Mouse (Mus musculus): ENCODE data around the gene Selenom. TPM values are rescaled to one million over a fixed set of nuclear protein-coding genes. Genes with fewer than 3 reads are reported as not detected.

Gene Selenom
- polyA plus RNA-seq, 1 experiment = 19.6 TPM

DNA sequence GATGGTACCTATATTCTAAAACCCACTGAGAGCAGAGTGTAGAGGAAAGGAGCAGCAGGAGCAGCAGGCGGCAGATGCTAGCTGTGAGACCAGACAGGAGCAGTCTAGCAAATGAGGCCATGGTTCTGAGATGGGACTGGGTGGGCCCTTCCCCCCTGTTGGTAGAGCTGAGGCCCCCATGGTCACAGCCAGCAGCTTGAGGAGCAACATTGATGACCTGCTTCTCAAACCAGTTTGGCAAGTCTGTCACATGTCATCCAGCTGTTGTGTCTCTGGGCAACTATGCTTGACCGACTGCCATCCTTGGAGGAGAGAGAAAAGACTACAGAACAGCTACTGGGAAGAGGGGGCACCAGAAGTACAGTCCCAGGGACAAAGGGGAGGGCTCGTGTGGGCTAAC is 27.4 kb downstream of the Selenom start:
- Histone ChIP-seq H3K27ac (ENCODE audit: insufficient read depth, low read length) (no peak overlapping the region), H3K9me3 (replicated peaks; ENCODE audit: control insufficient read depth, insufficient read depth, low read length, poor library complexity, severe bottlenecking) (peaks cover 3% of the 10 kb centered on the region; the same call in 1 of the 2 replicates), H3K4me3 (ENCODE audit: low read depth, low read length) (no peak overlapping the region), H3K27me3 (ENCODE audit: control insufficient read depth, insufficient read depth, low read length, poor library complexity, severe bottlenecking) (no peaks in the 10 kb centered on the region), H3K36me3 (ENCODE audit: control insufficient read depth, insufficient read depth, low read length, poor library complexity, severe bottlenecking) (no peaks in the 10 kb centered on the region), H3K9ac (ENCODE audit: low read depth, poor library complexity, severe bottlenecking) (no peak overlapping the region), H3K4me1 (ENCODE audit: control insufficient read depth, insufficient read depth, low read length) (peaks cover 11% of the 10 kb centered on the region)
- 0 out of 2 replicates have a peak, but pooled peaks have one; percentile 34 for TF ChIP-seq EP300 (IDR thresholded peaks at IDR 0.05; ENCODE audit: insufficient read depth, low read depth, low read length)
- no peak for TF ChIP-seq POLR2A (IDR thresholded peaks at IDR 0.05; ENCODE audit: insufficient read depth, low read length)
- TF ChIP-seq CTCF (IDR thresholded peaks at IDR 0.05; ENCODE audit: low read depth, low read length) = no peak

DNA sequence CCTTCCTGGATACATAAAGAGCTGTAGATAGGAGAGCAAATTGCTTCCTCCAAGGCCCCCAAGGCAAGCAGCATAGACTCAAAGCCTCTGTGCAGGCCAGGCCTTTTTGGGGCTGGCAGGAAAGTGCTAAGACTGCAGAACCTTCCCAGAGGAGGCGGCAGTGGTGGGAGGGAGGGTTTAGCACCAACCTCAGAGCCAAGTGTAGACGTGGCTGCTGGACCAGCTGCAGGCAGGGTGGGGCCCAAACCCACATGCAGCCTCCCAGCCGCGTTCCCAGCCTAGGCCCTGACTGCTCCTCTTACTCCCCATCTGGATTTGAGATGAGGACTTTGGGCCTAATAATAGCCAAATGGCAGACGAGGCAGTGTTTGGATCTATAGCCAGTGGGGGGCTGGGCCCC is 28.5 kb downstream of the Selenom start:
- H3K36me3 ChIP-seq (ENCODE audit: control insufficient read depth, insufficient read depth, low read length, poor library complexity, severe bottlenecking) = no peaks in the 10 kb centered on the region
- no peaks in the 10 kb centered on the region for H3K27me3 ChIP-seq (ENCODE audit: control insufficient read depth, insufficient read depth, low read length, poor library complexity, severe bottlenecking)
- no peak overlapping the region for H3K27ac ChIP-seq (ENCODE audit: insufficient read depth, low read length)
- H3K9me3 ChIP-seq (replicated peaks; ENCODE audit: control insufficient read depth, insufficient read depth, low read length, poor library complexity, severe bottlenecking) = peaks cover 3% of the 10 kb centered on the region; the same call in 1 of the 2 replicates
- H3K4me1 ChIP-seq (ENCODE audit: control insufficient read depth, insufficient read depth, low read length) = peaks cover 13% of the 10 kb centered on the region
- no peak for TF ChIP-seq POLR2A (IDR thresholded peaks at IDR 0.05; ENCODE audit: insufficient read depth, low read length)
- no peak for TF ChIP-seq EP300 (IDR thresholded peaks at IDR 0.05; ENCODE audit: insufficient read depth, low read depth, low read length)
- TF ChIP-seq CTCF (IDR thresholded peaks at IDR 0.05; ENCODE audit: low read depth, low read length) = no peak
- H3K4me3 ChIP-seq (ENCODE audit: low read depth, low read length) = no peak overlapping the region
- H3K9ac ChIP-seq (ENCODE audit: low read depth, poor library complexity, severe bottlenecking) = no peak overlapping the region

DNA sequence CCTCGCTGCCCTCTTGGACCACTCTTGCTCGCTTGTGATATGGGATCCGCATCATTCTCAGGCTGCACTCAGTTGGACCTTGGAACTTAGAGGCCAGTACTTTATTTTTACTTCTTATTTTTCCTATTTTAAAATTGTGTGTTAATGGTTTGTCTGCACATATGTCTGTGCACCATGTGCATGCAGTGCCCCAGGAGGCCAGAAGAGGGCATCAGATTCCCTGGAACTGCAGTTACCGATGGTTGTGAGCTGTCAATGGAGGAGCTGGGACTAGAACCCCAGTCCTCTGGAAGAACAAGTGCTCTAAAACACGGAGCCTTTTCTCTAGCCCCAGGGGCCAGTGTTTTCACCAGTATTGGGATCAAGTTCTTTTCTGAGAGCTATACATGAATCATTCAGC is 29.9 kb downstream of the Selenom start:
- Histone ChIP-seq H3K9ac (ENCODE audit: low read depth, poor library complexity, severe bottlenecking) (no peak overlapping the region), H3K27ac (ENCODE audit: insufficient read depth, low read length) (no peak overlapping the region), H3K9me3 (replicated peaks; ENCODE audit: control insufficient read depth, insufficient read depth, low read length, poor library complexity, severe bottlenecking) (peaks cover 3% of the 10 kb centered on the region; the same call in 1 of the 2 replicates), H3K4me1 (ENCODE audit: control insufficient read depth, insufficient read depth, low read length) (peaks cover 15% of the 10 kb centered on the region), H3K27me3 (ENCODE audit: control insufficient read depth, insufficient read depth, low read length, poor library complexity, severe bottlenecking) (no peaks in the 10 kb centered on the region), H3K4me3 (ENCODE audit: low read depth, low read length) (no peak overlapping the region), H3K36me3 (ENCODE audit: control insufficient read depth, insufficient read depth, low read length, poor library complexity, severe bottlenecking) (no peaks in the 10 kb centered on the region)
- TF ChIP-seq CTCF (IDR thresholded peaks at IDR 0.05; ENCODE audit: low read depth, low read length) = peak; percentile 25
- no peak for TF ChIP-seq EP300 (IDR thresholded peaks at IDR 0.05; ENCODE audit: insufficient read depth, low read depth, low read length)

DNA sequence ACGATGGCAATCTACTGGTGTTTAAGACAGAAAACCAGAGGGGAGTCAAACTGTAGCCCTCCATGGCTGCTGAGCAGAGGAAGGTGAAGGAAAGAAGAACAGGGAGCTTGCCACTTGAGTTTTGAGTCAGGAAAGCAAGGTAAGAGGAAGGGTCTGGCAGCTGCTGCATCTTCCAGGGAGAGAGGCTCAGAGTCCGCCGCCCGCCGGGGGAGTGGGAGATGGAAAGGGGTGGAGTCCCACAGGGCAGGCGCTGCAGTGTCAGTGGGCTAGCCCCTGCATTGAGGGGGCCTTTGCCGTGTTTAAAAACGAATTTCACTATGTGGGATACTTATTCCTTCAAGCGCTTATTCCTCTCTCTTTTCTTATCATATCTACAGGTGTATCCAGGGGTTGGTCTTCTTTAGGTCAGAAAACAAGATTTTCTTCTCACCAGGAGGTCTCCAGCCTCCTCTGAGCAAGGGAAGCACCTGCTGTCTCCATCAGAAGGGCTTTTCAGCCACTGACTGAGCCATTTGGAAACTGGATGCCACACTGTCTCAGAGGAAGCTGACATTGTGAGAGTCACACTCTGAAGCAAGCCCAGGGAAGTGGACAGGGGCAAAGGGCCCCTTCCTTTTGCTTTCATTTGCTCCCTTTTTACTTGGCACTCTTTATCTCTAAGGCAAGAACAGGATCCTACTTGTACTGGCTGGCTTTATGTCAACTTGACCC is 31.2 kb downstream of the Selenom start:
- Histone ChIP-seq H3K4me3 (ENCODE audit: low read depth, low read length) (no peak overlapping the region), H3K27ac (ENCODE audit: insufficient read depth, low read length) (peak overlapping the region; percentile 41), H3K36me3 (ENCODE audit: control insufficient read depth, insufficient read depth, low read length, poor library complexity, severe bottlenecking) (no peaks in the 10 kb centered on the region), H3K27me3 (ENCODE audit: control insufficient read depth, insufficient read depth, low read length, poor library complexity, severe bottlenecking) (no peaks in the 10 kb centered on the region), H3K9me3 (replicated peaks; ENCODE audit: control insufficient read depth, insufficient read depth, low read length, poor library complexity, severe bottlenecking) (peaks cover 3% of the 10 kb centered on the region; the same call in 1 of the 2 replicates), H3K9ac (ENCODE audit: low read depth, poor library complexity, severe bottlenecking) (no peak overlapping the region), H3K4me1 (ENCODE audit: control insufficient read depth, insufficient read depth, low read length) (peaks cover 15% of the 10 kb centered on the region)
- TF ChIP-seq CTCF (IDR thresholded peaks at IDR 0.05; ENCODE audit: low read depth, low read length) (no peak), POLR2A (IDR thresholded peaks at IDR 0.05; ENCODE audit: insufficient read depth, low read length) (no peak), EP300 (IDR thresholded peaks at IDR 0.05; ENCODE audit: insufficient read depth, low read depth, low read length) (no peak)

DNA sequence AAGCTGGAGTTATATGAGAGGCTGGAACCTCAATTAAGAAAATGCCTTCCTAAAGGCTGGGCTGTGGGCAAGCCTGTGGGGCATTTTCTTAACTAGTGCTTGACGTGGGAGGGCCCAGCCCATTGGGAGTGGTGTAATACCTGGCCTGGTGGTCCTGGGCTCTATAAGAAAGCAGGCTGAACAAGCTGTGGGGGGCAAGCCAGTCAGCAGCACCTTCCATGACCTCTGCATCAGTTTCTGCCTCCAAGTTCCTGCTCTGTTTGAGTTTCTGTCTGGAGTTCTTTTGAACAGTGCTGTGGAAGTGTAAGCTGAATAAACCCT is 31.7 kb downstream of the Selenom start:
- Histone ChIP-seq H3K27me3 (ENCODE audit: control insufficient read depth, insufficient read depth, low read length, poor library complexity, severe bottlenecking) (no peaks in the 10 kb centered on the region), H3K4me1 (ENCODE audit: control insufficient read depth, insufficient read depth, low read length) (peaks cover 15% of the 10 kb centered on the region), H3K9me3 (replicated peaks; ENCODE audit: control insufficient read depth, insufficient read depth, low read length, poor library complexity, severe bottlenecking) (peaks cover 3% of the 10 kb centered on the region; the same call in 1 of the 2 replicates), H3K27ac (ENCODE audit: insufficient read depth, low read length) (peak overlapping the region; percentile 41), H3K36me3 (ENCODE audit: control insufficient read depth, insufficient read depth, low read length, poor library complexity, severe bottlenecking) (no peaks in the 10 kb centered on the region), H3K4me3 (ENCODE audit: low read depth, low read length) (no peak overlapping the region), H3K9ac (ENCODE audit: low read depth, poor library complexity, severe bottlenecking) (no peak overlapping the region)
- no peak for TF ChIP-seq CTCF (IDR thresholded peaks at IDR 0.05; ENCODE audit: low read depth, low read length)
- TF ChIP-seq POLR2A (IDR thresholded peaks at IDR 0.05; ENCODE audit: insufficient read depth, low read length) = no peak
- no peak for TF ChIP-seq EP300 (IDR thresholded peaks at IDR 0.05; ENCODE audit: insufficient read depth, low read depth, low read length)

DNA sequence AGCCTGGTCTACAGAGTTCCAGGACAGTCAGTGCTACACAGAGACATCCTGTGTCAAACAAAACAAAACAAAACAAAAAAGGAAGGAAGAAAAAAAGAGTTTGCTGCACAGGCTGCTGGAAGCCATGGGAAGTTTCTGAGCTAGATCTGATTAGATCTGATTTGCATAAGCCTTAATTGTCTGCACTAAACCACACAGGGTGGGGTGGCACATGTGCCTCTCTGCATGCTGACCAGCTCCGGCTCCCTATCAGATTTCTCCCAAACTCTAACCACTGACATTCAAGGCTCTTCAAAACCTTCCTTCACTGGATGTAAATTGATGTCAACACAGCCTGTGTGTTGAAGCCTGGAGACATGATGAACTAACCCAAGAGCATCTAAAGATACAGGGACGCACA is 32.6 kb downstream of the Selenom start:
- H3K9ac ChIP-seq (ENCODE audit: low read depth, poor library complexity, severe bottlenecking) = no peak overlapping the region
- no peak overlapping the region for H3K4me3 ChIP-seq (ENCODE audit: low read depth, low read length)
- no peaks in the 10 kb centered on the region for H3K36me3 ChIP-seq (ENCODE audit: control insufficient read depth, insufficient read depth, low read length, poor library complexity, severe bottlenecking)
- TF ChIP-seq POLR2A (IDR thresholded peaks at IDR 0.05; ENCODE audit: insufficient read depth, low read length) = no peak
- no peak for TF ChIP-seq CTCF (IDR thresholded peaks at IDR 0.05; ENCODE audit: low read depth, low read length)
- no peak for TF ChIP-seq EP300 (IDR thresholded peaks at IDR 0.05; ENCODE audit: insufficient read depth, low read depth, low read length)
- no peaks in the 10 kb centered on the region for H3K27me3 ChIP-seq (ENCODE audit: control insufficient read depth, insufficient read depth, low read length, poor library complexity, severe bottlenecking)
- no peak overlapping the region for H3K27ac ChIP-seq (ENCODE audit: insufficient read depth, low read length)
- H3K4me1 ChIP-seq (ENCODE audit: control insufficient read depth, insufficient read depth, low read length) = peaks cover 8% of the 10 kb centered on the region
- H3K9me3 ChIP-seq (replicated peaks; ENCODE audit: control insufficient read depth, insufficient read depth, low read length, poor library complexity, severe bottlenecking) = peaks cover 3% of the 10 kb centered on the region; the same call in 1 of the 2 replicates

All from ES-Bruce4 (cell line).